Mouse (Mus musculus) hindbrain, embryonic 16.5 days (tissue): ENCODE results near the gene Nceh1. TPM values are rescaled to one million over a fixed set of nuclear protein-coding genes. Genes with fewer than 3 reads are reported as not detected.
"Not testable (repeated sequence)": the region's sequence is repeated elsewhere in the genome, so short reads cannot be mapped to it uniquely, and the experiment has no call there.

Source experiments
- ATAC-seq: fragments of 200-750 bp; cut with Nextera tagmentation; 2 replicates; pipeline ENCODE4 v1.8.0; 2017; ENCODE audit warnings: moderate TSS enrichment, moderate library complexity
- H3K27ac ChIP-seq: fragments of 300-500 bp; sonication (generic); 2 replicates; pipeline ENCODE4 v1.5.1; 2014; ENCODE audit warnings: low read depth, mild to moderate bottlenecking, control low read depth, low read length, moderate library complexity
- H3K27me3 ChIP-seq: fragments of 300-500 bp; sonication (generic); replicated peaks from 2 replicates; pipeline ENCODE4 v1.6.1; 2014; ENCODE audit warnings: low read length; ENCODE audit not compliant: control insufficient read depth, insufficient read depth
- H3K36me3 ChIP-seq: fragments of 300-500 bp; sonication (generic); 2 replicates; pipeline ENCODE4 v1.6.1; 2014; ENCODE audit warnings: mild to moderate bottlenecking, low read length, moderate library complexity, mixed read lengths; ENCODE audit not compliant: control insufficient read depth, insufficient read depth
- H3K4me1 ChIP-seq: fragments of 300-500 bp; sonication (generic); 2 replicates; pipeline ENCODE4 v1.6.1; 2014; ENCODE audit warnings: low read depth, low read length; ENCODE audit not compliant: control insufficient read depth, insufficient read depth
- H3K4me2 ChIP-seq: fragments of 300-500 bp; sonication (generic); 2 replicates; pipeline ENCODE4 v1.6.1; 2014; ENCODE audit warnings: mild to moderate bottlenecking, low read length, control low read depth, moderate library complexity
- H3K4me3 ChIP-seq: fragments of 300-500 bp; sonication (generic); 2 replicates; pipeline ENCODE4 v1.5.1; 2014; ENCODE audit warnings: mild to moderate bottlenecking, low read length, control low read depth, moderate library complexity
- H3K9ac ChIP-seq: fragments of 300-500 bp; sonication (generic); 2 replicates; pipeline ENCODE4 v1.6.1; 2014; ENCODE audit warnings: low read depth, mild to moderate bottlenecking, control low read depth, low read length, moderate library complexity
- H3K9me3 ChIP-seq: fragments of 300-500 bp; sonication (generic); 2 replicates; pipeline ENCODE4 v1.6.1; 2014; ENCODE audit warnings: mild to moderate bottlenecking, low read length, moderate library complexity; ENCODE audit not compliant: control insufficient read depth
- WGBS: fragments of 180-500 bp; shearing (Covaris S2); extraction: QIAGEN DNeasy Blood & Tissue Kit; methylation state at CpG from one replicate; pipeline ENCODE4 v1.1.7; 2014; 5-methylcytosine and 5-hydroxymethylcytosine counted together
- polyA plus RNA-seq: library from polyadenylated mRNA; unstranded; fragments of >200 nt; fragmentation: Nextera tagmentation; extraction: Ambion mirVana; gene quantifications from 2 replicates; pipeline ENCODE4 v1.2.1, GENCODE M21; 2015

Nceh1 gene
- polyA plus RNA-seq, 1 experiment from 2014 or later = 25.1 TPM

GRCm38 (mm10) chr3:27267327-27267726, 84.6 kb downstream of the Nceh1 start:
- Histone ChIP-seq H3K9me3 (no peaks in the 10 kb centered on the region), H3K9ac (no peak overlapping the region), H3K27ac (no peak overlapping the region), H3K4me3 (no peak overlapping the region), H3K4me1 (no peaks in the 10 kb centered on the region), H3K36me3 (no peaks in the 10 kb centered on the region), H3K4me2 (no peak overlapping the region), H3K27me3 (no peaks in the 10 kb centered on the region)
- 85% methylated on average over 5 of the region's 5 CpGs for WGBS
- no peak for ATAC-seq

- Histone ChIP-seq H3K9me3 (no peaks in the 10 kb centered on the region), H3K4me3 (no peak overlapping the region), H3K9ac (no peak overlapping the region), H3K36me3 (no peaks in the 10 kb centered on the region), H3K4me1 (no peaks in the 10 kb centered on the region), H3K27me3 (no peaks in the 10 kb centered on the region), H3K27ac (no peak overlapping the region), H3K4me2 (no peak overlapping the region)
- WGBS = 70% methylated on average over 4 of the region's 4 CpGs
- ATAC-seq = no peak
Measured at GRCm38 (mm10) chr3:27267887-27268286, 85.1 kb downstream of the Nceh1 start.

DNA sequence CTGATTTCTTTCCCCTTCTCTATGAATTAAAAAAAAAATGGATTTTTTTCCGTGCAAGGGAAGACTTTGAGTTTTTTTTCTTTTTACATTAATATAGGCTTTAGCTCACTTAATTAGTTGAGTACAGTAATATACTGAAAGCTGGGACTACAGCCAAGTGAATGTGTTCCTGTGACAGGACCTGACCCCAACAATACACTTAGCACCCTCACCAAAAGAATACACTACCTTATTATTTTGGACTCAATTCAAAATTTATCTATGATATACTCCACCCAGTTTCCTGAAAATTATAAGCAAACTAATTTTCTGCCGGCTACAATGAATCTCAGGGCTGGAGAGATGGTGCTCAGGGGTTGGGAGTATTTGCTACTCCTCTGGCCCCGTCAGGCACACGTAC, 86.4 kb downstream of the Nceh1 start:
- Histone ChIP-seq H3K4me1 (no peaks in the 10 kb centered on the region), H3K9me3 (no peaks in the 10 kb centered on the region), H3K4me3 (no peak overlapping the region), H3K27ac (no peak overlapping the region), H3K27me3 (no peaks in the 10 kb centered on the region), H3K9ac (no peak overlapping the region), H3K36me3 (no peaks in the 10 kb centered on the region), H3K4me2 (no peak overlapping the region)
- 85% methylated on average over 4 of the region's 4 CpGs for WGBS
- no peak for ATAC-seq

GRCm38 (mm10) chr3:27270160-27270962, 87.6 kb downstream of the Nceh1 start:
- H3K9ac ChIP-seq = no peak overlapping the region
- no peak for ATAC-seq
- no peaks in the 10 kb centered on the region for H3K4me1 ChIP-seq
- no peak overlapping the region for H3K4me3 ChIP-seq
- no peaks in the 10 kb centered on the region for H3K36me3 ChIP-seq
- no peaks in the 10 kb centered on the region for H3K27me3 ChIP-seq
- 42% methylated on average over 11 of the region's 11 CpGs for WGBS
- H3K27ac ChIP-seq = no peak overlapping the region
- H3K4me2 ChIP-seq = no peak overlapping the region
- H3K9me3 ChIP-seq = no peaks in the 10 kb centered on the region

DNA sequence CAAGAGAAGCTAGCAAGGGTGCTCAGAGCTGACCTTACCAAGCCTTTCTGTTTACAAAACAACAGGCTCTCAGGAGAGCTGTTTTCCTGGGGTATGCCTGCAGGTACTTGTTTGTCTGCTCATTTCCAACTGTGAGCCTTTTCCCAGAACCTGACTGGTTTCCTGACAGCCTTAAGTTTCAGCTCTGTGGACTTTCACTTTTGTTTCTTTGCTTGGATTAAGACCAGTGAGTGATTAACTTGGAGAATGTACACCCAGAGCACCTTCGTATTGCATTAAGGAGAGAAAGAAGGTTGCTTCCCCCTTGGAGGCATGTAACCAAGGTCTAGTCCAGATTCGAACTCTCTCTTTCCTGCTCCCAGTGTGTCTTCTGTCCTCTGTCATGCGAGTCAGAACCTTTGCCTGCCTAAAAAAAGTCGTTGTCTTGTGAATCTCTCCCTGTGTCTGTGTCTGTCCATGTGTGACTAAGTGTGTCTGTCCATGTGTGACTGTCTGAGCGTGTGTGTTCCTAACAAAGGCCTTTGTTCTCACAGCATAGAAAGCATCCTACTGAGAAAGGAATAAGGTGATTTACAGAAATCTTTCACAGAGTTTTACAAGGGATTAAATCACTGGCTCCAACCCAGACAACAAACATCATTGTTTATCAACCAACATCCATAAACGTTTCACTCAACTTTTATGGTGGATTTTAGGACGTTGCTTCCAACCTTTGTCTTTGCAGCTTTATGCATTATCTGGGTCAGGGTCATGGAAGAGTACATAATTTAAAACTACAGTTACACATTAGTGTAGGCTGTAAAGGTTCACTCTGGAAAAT, 90.4 kb downstream of the Nceh1 start:
- Histone ChIP-seq H3K4me2 (no peak overlapping the region), H3K4me1 (no peaks in the 10 kb centered on the region), H3K36me3 (no peaks in the 10 kb centered on the region), H3K27ac (no peak overlapping the region), H3K9me3 (no peaks in the 10 kb centered on the region), H3K4me3 (no peak overlapping the region), H3K9ac (no peak overlapping the region), H3K27me3 (no peaks in the 10 kb centered on the region)
- no peak for ATAC-seq
- 18% methylated on average over 7 of the region's 7 CpGs for WGBS

- H3K27ac ChIP-seq, H3K4me1 ChIP-seq, H3K9ac ChIP-seq, H3K4me3 ChIP-seq, H3K9me3 ChIP-seq, H3K27me3 ChIP-seq, H3K36me3 ChIP-seq, ATAC-seq, H3K4me2 ChIP-seq: not testable (repeated sequence)
- 97% methylated on average over 12 of the region's 14 CpGs for WGBS
Measured at GRCm38 (mm10) chr3:27279286-27279925, 96.6 kb downstream of the Nceh1 start.

DNA sequence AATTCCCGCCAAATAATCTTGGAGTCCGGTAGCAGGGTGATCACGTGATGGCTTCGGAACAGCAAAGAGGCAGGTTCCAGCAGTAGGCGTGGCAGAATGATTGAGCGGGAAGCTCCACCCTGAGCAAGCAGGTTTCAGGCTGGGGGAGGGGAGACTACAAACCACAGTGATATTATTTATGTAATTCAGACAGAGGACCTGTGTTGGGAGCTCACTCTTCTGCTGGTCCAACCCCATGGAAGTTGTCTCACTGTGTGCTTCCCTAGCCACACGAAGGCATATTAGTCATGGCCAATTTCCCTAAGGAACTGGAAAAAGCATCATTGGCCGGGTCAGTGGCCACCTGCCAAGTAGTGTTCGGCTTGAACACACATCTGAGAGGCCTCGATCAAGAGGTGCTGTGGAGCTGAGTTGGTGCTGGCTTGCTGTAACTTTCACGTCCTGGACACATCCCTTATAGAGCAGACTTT, 97.5 kb downstream of the Nceh1 start:
- Histone ChIP-seq H3K27ac (no peak overlapping the region), H3K9me3 (no peaks in the 10 kb centered on the region), H3K27me3 (no peaks in the 10 kb centered on the region), H3K4me3 (no peak overlapping the region), H3K4me1 (peaks cover 8% of the 10 kb centered on the region), H3K36me3 (no peaks in the 10 kb centered on the region), H3K4me2 (no peak overlapping the region), H3K9ac (no peak overlapping the region)
- no peak for ATAC-seq
- 61% methylated on average over 11 of the region's 11 CpGs for WGBS

GRCm38 (mm10) chr3:27283071-27283713, 100.4 kb downstream of the Nceh1 start:
- peak overlapping the region; percentile 85 for H3K4me2 ChIP-seq
- under 1% methylated on average over 27 of the region's 27 CpGs for WGBS
- peaks cover 8% of the 10 kb centered on the region for H3K4me1 ChIP-seq
- H3K4me3 ChIP-seq = peak overlapping the region; percentile 35
- no peaks in the 10 kb centered on the region for H3K27me3 ChIP-seq
- H3K9ac ChIP-seq = peak overlapping the region; percentile 52
- H3K9me3 ChIP-seq = no peaks in the 10 kb centered on the region
- ATAC-seq = peak; percentile 67
- H3K36me3 ChIP-seq = no peaks in the 10 kb centered on the region
- H3K27ac ChIP-seq = peak overlapping the region; percentile 61
